In genomic region chr2:156078421-156079182, GRCm38 (mm10) we compare ENCODE assay signal across 31 mouse cellular contexts. TPM values are rescaled to one million over a fixed set of nuclear protein-coding genes. Genes with fewer than 3 reads are reported as not detected.
DNase-seq lines count a peak whose midpoint lies in the region; ATAC-seq lines count a peak whose summit lies in the region.
"Had no signal": no experiment of that assay in that cellular context is flagged by ENCODE, and none has a peak within 500 bp of the region (broad histone marks: within the 10 kb centered on the region; RNA-seq: fewer than 3 reads in every experiment).

No protein-coding gene starts in this region.

- no peaks in the 10 kb centered on the region for H3K9me3 ChIP-seq in heart, embryonic 15.5 days (replicated peaks)
- no peaks in the 10 kb centered on the region for H3K9me3 ChIP-seq in liver, embryonic 11.5 days (ENCODE audit: control insufficient read depth, low read length)
- H3K9me3 ChIP-seq in liver, embryonic 12.5 days (replicated peaks) = no peaks in the 10 kb centered on the region
- H3K9me3 ChIP-seq: embryonic facial prominence, embryonic 10.5 days; embryonic facial prominence, embryonic 13.5 days; forebrain, embryonic 12.5 days; forebrain, embryonic 15.5 days; heart, embryonic 13.5 days; hindbrain, embryonic 10.5 days; hindbrain, embryonic 13.5 days had no signal

- no peak overlapping the region for H3K4me3 ChIP-seq in heart, embryonic 15.5 days
- no peak overlapping the region for H3K4me3 ChIP-seq in liver, embryonic 11.5 days (ENCODE audit: low read depth, low read length)
- no peak overlapping the region for H3K4me3 ChIP-seq in liver, embryonic 12.5 days
- H3K4me3 ChIP-seq: embryonic facial prominence, embryonic 10.5 days; embryonic facial prominence, embryonic 13.5 days; erythroblast, embryonic 14.5 days; forebrain, embryonic 12.5 days; forebrain, embryonic 15.5 days; heart, adult 2 months; heart, embryonic 13.5 days; hindbrain, embryonic 10.5 days; hindbrain, embryonic 13.5 days had no signal

- ATAC-seq in heart, embryonic 15.5 days (replicated peaks; ENCODE audit: insufficient number of reproducible peaks, insufficient read depth, low FRiP score, low read depth) = 0 out of 2 replicates have a peak, but pooled peaks have one; percentile 25
- no peak for ATAC-seq in liver, embryonic 11.5 days (replicated peaks; ENCODE audit: low FRiP score)
- ATAC-seq in liver, embryonic 12.5 days = no peak
- ATAC-seq: CD4-positive, CD25-positive, alpha-beta regulatory T cell, adult 4 months; forebrain, embryonic 15.5 days; hindbrain, embryonic 16.5 days; intestine, postnatal 0 days had no signal

- no peak overlapping the region for H3K27ac ChIP-seq in heart, embryonic 15.5 days
- H3K27ac ChIP-seq in liver, embryonic 11.5 days (ENCODE audit: low read depth, low read length) = no peak overlapping the region
- no peak overlapping the region for H3K27ac ChIP-seq in liver, embryonic 12.5 days
- H3K27ac ChIP-seq: embryonic facial prominence, embryonic 10.5 days; embryonic facial prominence, embryonic 13.5 days; forebrain, embryonic 12.5 days; forebrain, embryonic 15.5 days; heart, adult 2 months; hindbrain, embryonic 10.5 days; hindbrain, embryonic 13.5 days had no signal

- peak; percentile 49 for DNase-seq in gastrocnemius, postnatal 25 days
- DNase-seq in gastrocnemius, postnatal 4 days (ENCODE audit: low spot score in 2 of 2) = no peak
- DNase-seq in heart, adult 9 months (ENCODE audit: low spot score in 2 of 2) = no peak
- peak; percentile 29 for DNase-seq in liver, embryonic 11.5 days (ENCODE audit: low spot score)
- no peak for DNase-seq in cerebellum, adult 8-10 months
- DNase-seq: cerebellum, adult 11 months; cerebellum, adult 2 months; cerebellum, postnatal 10 days; cerebellum, postnatal 36 days; embryo, embryonic 11 days; heart, adult 2 months; heart, postnatal 36 days; kidney, adult 8-10 months had no signal

- no peak overlapping the region for H3K9ac ChIP-seq in heart, embryonic 15.5 days
- H3K9ac ChIP-seq in liver, embryonic 11.5 days (ENCODE audit: low read depth, low read length) = no peak overlapping the region
- no peak overlapping the region for H3K9ac ChIP-seq in liver, embryonic 12.5 days
- H3K9ac ChIP-seq: embryonic facial prominence, embryonic 13.5 days; forebrain, embryonic 12.5 days; forebrain, embryonic 15.5 days; heart, embryonic 13.5 days; hindbrain, embryonic 13.5 days had no signal

- peaks cover 15% of the 10 kb centered on the region for H3K4me1 ChIP-seq in heart, embryonic 15.5 days (replicated peaks)
- H3K4me1 ChIP-seq in liver, embryonic 11.5 days (replicated peaks; ENCODE audit: control insufficient read depth, insufficient read depth, low read length) = peaks cover 5% of the 10 kb centered on the region; the same call in 1 of the 2 replicates
- peaks cover 12% of the 10 kb centered on the region for H3K4me1 ChIP-seq in liver, embryonic 12.5 days
- H3K4me1 ChIP-seq: embryonic facial prominence, embryonic 10.5 days; forebrain, embryonic 15.5 days; hindbrain, embryonic 10.5 days had no signal

- peaks cover 52% of the 10 kb centered on the region for H3K36me3 ChIP-seq in heart, embryonic 15.5 days
- H3K36me3 ChIP-seq in liver, embryonic 11.5 days (ENCODE audit: control insufficient read depth, insufficient read depth, low read length) = peaks cover 33% of the 10 kb centered on the region
- H3K36me3 ChIP-seq in liver, embryonic 12.5 days = peaks cover 58% of the 10 kb centered on the region

- H3K4me2 ChIP-seq in heart, embryonic 15.5 days = no peak overlapping the region
- H3K4me2 ChIP-seq in liver, embryonic 11.5 days = no peak overlapping the region
- H3K4me2 ChIP-seq in liver, embryonic 12.5 days = no peak overlapping the region
- H3K4me2 ChIP-seq: embryonic facial prominence, embryonic 13.5 days; forebrain, embryonic 12.5 days; forebrain, embryonic 15.5 days; heart, embryonic 13.5 days; hindbrain, embryonic 13.5 days had no signal

- H3K27me3 ChIP-seq in heart, embryonic 15.5 days = no peaks in the 10 kb centered on the region
- no peaks in the 10 kb centered on the region for H3K27me3 ChIP-seq in liver, embryonic 11.5 days (replicated peaks; ENCODE audit: control insufficient read depth, insufficient read depth, low read length)
- no peaks in the 10 kb centered on the region for H3K27me3 ChIP-seq in liver, embryonic 12.5 days (replicated peaks)
- H3K27me3 ChIP-seq: embryonic facial prominence, embryonic 13.5 days; forebrain, embryonic 12.5 days; forebrain, embryonic 15.5 days; heart, embryonic 13.5 days; hindbrain, embryonic 13.5 days had no signal

- 89% methylated on average over 16 of the region's 16 CpGs for WGBS in heart, embryonic 15.5 days
- 91% methylated on average over 16 of the region's 16 CpGs for WGBS in liver, embryonic 11.5 days
- 87% methylated on average over 16 of the region's 16 CpGs for WGBS in liver, embryonic 12.5 days (ENCODE audit: insufficient replicate concordance)

RNA-seq across cellular contexts. Expression of gene Spag4, which starts 13.6 kb away (rescaled TPM):
- total RNA-seq in gastrocnemius, postnatal 25 days (2021) = under 1 TPM; 0.13 to 0.31 TPM
- total RNA-seq in gastrocnemius, postnatal 4 days (2021) = 1 to 10 TPM in 1 of 2 experiments, under 1 TPM in 1; 0.49 to 1.1 TPM
- 1.9 TPM in 2 replicates for polyA plus RNA-seq in heart, embryonic 15.5 days (2015; fragmentation: Nextera tagmentation; extraction: Ambion mirVana)
- polyA plus RNA-seq in liver, embryonic 11.5 days (2014; fragmentation: Nextera tagmentation; extraction: Ambion mirVana) = 4.1 and 4.7 TPM in 2 replicates
- 2.2 and 2.6 TPM in 2 replicates for polyA plus RNA-seq in liver, embryonic 12.5 days (2016; fragmentation: Nextera tagmentation; extraction: Ambion mirVana)

RNA-seq across cellular contexts. Expression of gene Fer1l4, which starts 25.9 kb away (rescaled TPM):
- total RNA-seq in gastrocnemius, postnatal 25 days (2021) = not detected
- total RNA-seq in gastrocnemius, postnatal 4 days (2021) = not detected
- polyA plus RNA-seq in heart, embryonic 15.5 days (2015; fragmentation: Nextera tagmentation; extraction: Ambion mirVana) = not detected in 2 replicates
- not detected in 2 replicates for polyA plus RNA-seq in liver, embryonic 11.5 days (2014; fragmentation: Nextera tagmentation; extraction: Ambion mirVana)
- not detected in 2 replicates for polyA plus RNA-seq in liver, embryonic 12.5 days (2016; fragmentation: Nextera tagmentation; extraction: Ambion mirVana)
- total RNA-seq: adrenal gland, adult 2 months; adrenal gland, postnatal 14 days; adrenal gland, postnatal 4 days; heart, adult 2 months; heart, postnatal 36 days had no signal
- polyA plus RNA-seq: adrenal gland, adult 2 months; C2C12; CD4-positive, CD25-positive, alpha-beta regulatory T cell, adult 4 months; embryonic facial prominence, embryonic 10.5 days; erythroblast, embryonic 14.5 days; forebrain, embryonic 12.5 days; forebrain, embryonic 15.5 days; heart, embryonic 13.5 days; heart, postnatal 0 days; hindbrain, embryonic 10.5 days; hindbrain, embryonic 13.5 days; hindbrain, embryonic 16.5 days had no signal

RNA-seq across cellular contexts. Expression of gene Cpne1, which starts 33.2 kb away (rescaled TPM):
- total RNA-seq in gastrocnemius, postnatal 25 days (2021) = 10 to 100 TPM in 1 of 2 experiments, 1 to 10 TPM in 1; 8.2 to 10.9 TPM
- 10 to 100 TPM; 19.1 to 20.9 TPM for total RNA-seq in gastrocnemius, postnatal 4 days (2021)
- 22.7 and 30.1 TPM in 2 replicates for polyA plus RNA-seq in heart, embryonic 15.5 days (2015; fragmentation: Nextera tagmentation; extraction: Ambion mirVana)
- 55.8 and 62.5 TPM in 2 replicates for polyA plus RNA-seq in liver, embryonic 11.5 days (2014; fragmentation: Nextera tagmentation; extraction: Ambion mirVana)
- polyA plus RNA-seq in liver, embryonic 12.5 days (2016; fragmentation: Nextera tagmentation; extraction: Ambion mirVana) = 36.2 and 37.6 TPM in 2 replicates

RNA-seq across cellular contexts. Expression of gene Rbm12, which starts 33.2 kb away (rescaled TPM):
- 1 to 10 TPM; 6.3 TPM for total RNA-seq in gastrocnemius, postnatal 25 days (2021)
- 10 to 100 TPM; 25.3 to 27.4 TPM for total RNA-seq in gastrocnemius, postnatal 4 days (2021)
- polyA plus RNA-seq in heart, embryonic 15.5 days (2015; fragmentation: Nextera tagmentation; extraction: Ambion mirVana) = 14.0 and 18.1 TPM in 2 replicates
- 20.0 and 31.5 TPM in 2 replicates for polyA plus RNA-seq in liver, embryonic 11.5 days (2014; fragmentation: Nextera tagmentation; extraction: Ambion mirVana)
- 15.5 and 17.2 TPM in 2 replicates for polyA plus RNA-seq in liver, embryonic 12.5 days (2016; fragmentation: Nextera tagmentation; extraction: Ambion mirVana)

RNA-seq across cellular contexts. Expression of gene Gm28036, which starts 48.3 kb away (rescaled TPM):
- total RNA-seq in gastrocnemius, postnatal 25 days (2021) = 1 to 10 TPM; 4.9 to 5.6 TPM
- 10 to 100 TPM; 19.6 to 21.3 TPM for total RNA-seq in gastrocnemius, postnatal 4 days (2021)
- 10.5 and 11.6 TPM in 2 replicates for polyA plus RNA-seq in heart, embryonic 15.5 days (2015; fragmentation: Nextera tagmentation; extraction: Ambion mirVana)
- polyA plus RNA-seq in liver, embryonic 11.5 days (2014; fragmentation: Nextera tagmentation; extraction: Ambion mirVana) = 10.8 and 12.1 TPM in 2 replicates
- 11.1 and 11.6 TPM in 2 replicates for polyA plus RNA-seq in liver, embryonic 12.5 days (2016; fragmentation: Nextera tagmentation; extraction: Ambion mirVana)
- polyA plus RNA-seq: erythroblast, embryonic 14.5 days had no signal

Comparison
In these comparisons a context has a peak if more than half of its experiments do, and no peak if none do; other contexts are left out.
1. DNase-seq: peak in gastrocnemius, postnatal 25 days (single experiment) and liver, embryonic 11.5 days (single experiment); none in gastrocnemius, postnatal 4 days (0 of 2), heart, adult 9 months (0 of 2) and cerebellum, adult 8-10 months (single experiment).